In genomic region chr5:126671156-126671555, GRCm38 (mm10) we compare ENCODE assay signal across 10 mouse cellular contexts.
DNase-seq lines count a peak whose midpoint lies in the region; ATAC-seq lines count a peak whose summit lies in the region.
"Had no signal": no experiment of that assay in that cellular context is flagged by ENCODE, and none has a peak within 500 bp of the region (broad histone marks: within the 10 kb centered on the region; RNA-seq: fewer than 3 reads in every experiment).

No protein-coding gene starts in this region.

- no peaks in the 10 kb centered on the region for H3K36me3 ChIP-seq in midbrain, embryonic 10.5 days
- no peaks in the 10 kb centered on the region for H3K36me3 ChIP-seq in midbrain, embryonic 15.5 days (replicated peaks)
- no peaks in the 10 kb centered on the region for H3K36me3 ChIP-seq in neural tube, embryonic 11.5 days (ENCODE audit: control insufficient read depth, insufficient read depth, low read length)
- H3K36me3 ChIP-seq: liver, embryonic 13.5 days had no signal

- no peaks in the 10 kb centered on the region for H3K27me3 ChIP-seq in midbrain, embryonic 10.5 days (ENCODE audit: low read depth, poor library complexity, severe bottlenecking)
- H3K27me3 ChIP-seq in midbrain, embryonic 15.5 days (replicated peaks) = no peaks in the 10 kb centered on the region
- no peaks in the 10 kb centered on the region for H3K27me3 ChIP-seq in neural tube, embryonic 11.5 days (ENCODE audit: control insufficient read depth, insufficient read depth, low read length)
- H3K27me3 ChIP-seq: liver, embryonic 13.5 days had no signal

- no peak overlapping the region for H3K9ac ChIP-seq in midbrain, embryonic 15.5 days
- no peak overlapping the region for H3K9ac ChIP-seq in neural tube, embryonic 11.5 days (ENCODE audit: low read length)
- H3K9ac ChIP-seq: liver, embryonic 13.5 days had no signal

- ATAC-seq in cerebellum, adult (ENCODE audit: insufficient number of reproducible peaks, low FRiP score, low TSS enrichment) = no peak
- no peak for ATAC-seq in midbrain, embryonic 15.5 days (replicated peaks)
- no peak for ATAC-seq in neural tube, embryonic 11.5 days (ENCODE audit: insufficient read depth, low FRiP score, low TSS enrichment)

- H3K27ac ChIP-seq in midbrain, embryonic 10.5 days (replicated peaks) = no peak overlapping the region
- H3K27ac ChIP-seq in midbrain, embryonic 15.5 days = no peak overlapping the region
- no peak overlapping the region for H3K27ac ChIP-seq in neural tube, embryonic 11.5 days (ENCODE audit: low read depth, low read length)
- H3K27ac ChIP-seq: liver, embryonic 13.5 days had no signal

- no peak overlapping the region for H3K4me2 ChIP-seq in midbrain, embryonic 15.5 days
- H3K4me2 ChIP-seq in neural tube, embryonic 11.5 days (ENCODE audit: low read depth) = no peak overlapping the region
- H3K4me2 ChIP-seq: liver, embryonic 13.5 days had no signal

- H3K9me3 ChIP-seq in midbrain, embryonic 10.5 days (replicated peaks) = no peaks in the 10 kb centered on the region
- no peaks in the 10 kb centered on the region for H3K9me3 ChIP-seq in midbrain, embryonic 15.5 days
- no peaks in the 10 kb centered on the region for H3K9me3 ChIP-seq in neural tube, embryonic 11.5 days (ENCODE audit: control insufficient read depth, low read length)

- WGBS in midbrain, embryonic 10.5 days = 82% methylated on average over 1 of the region's 1 CpGs
- WGBS in midbrain, embryonic 15.5 days = 75% methylated on average over 1 of the region's 1 CpGs
- 71% methylated on average over 1 of the region's 1 CpGs for WGBS in neural tube, embryonic 11.5 days

- peak; percentile 5 for DNase-seq in cerebellum, adult 11 months
- peak; percentile 51 for DNase-seq in midbrain, embryonic 10.5 days (ENCODE audit: low spot score)
- peak; percentile 1 for DNase-seq in cerebellum, adult 9-11 months
- peak; percentile 61 to 66 for DNase-seq in kidney, postnatal 4 days
- DNase-seq in neural tube, embryonic 11.5 days (ENCODE audit: low spot score) = peak; percentile 58
- DNase-seq in B cell, adult 2 months = no peak
- DNase-seq: liver, embryonic 13.5 days had no signal

- H3K4me3 ChIP-seq in midbrain, embryonic 10.5 days = no peak overlapping the region
- no peak overlapping the region for H3K4me3 ChIP-seq in midbrain, embryonic 15.5 days
- no peak overlapping the region for H3K4me3 ChIP-seq in neural tube, embryonic 11.5 days (ENCODE audit: low read depth, low read length)
- H3K4me3 ChIP-seq: erythroblast, embryonic 14.5 days; liver, embryonic 13.5 days had no signal

- H3K4me1 ChIP-seq in midbrain, embryonic 10.5 days = no peaks in the 10 kb centered on the region
- H3K4me1 ChIP-seq in midbrain, embryonic 15.5 days = no peaks in the 10 kb centered on the region
- no peaks in the 10 kb centered on the region for H3K4me1 ChIP-seq in neural tube, embryonic 11.5 days (ENCODE audit: control insufficient read depth, insufficient read depth, low read length)
- H3K4me1 ChIP-seq: liver, embryonic 13.5 days had no signal

Comparison
In these comparisons a context has a peak if more than half of its experiments do, and no peak if none do; other contexts are left out.
1. DNase-seq: peak in cerebellum, adult 11 months (single experiment), midbrain, embryonic 10.5 days (single experiment), cerebellum, adult 9-11 months (single experiment), kidney, postnatal 4 days (2 of 2) and neural tube, embryonic 11.5 days (single experiment); none in B cell, adult 2 months (0 of 2).